Mouse (Mus musculus) midbrain, embryonic 14.5 days (tissue): ENCODE data around the gene Selenoh. TPM values are rescaled to one million over a fixed set of nuclear protein-coding genes. Genes with fewer than 3 reads are reported as not detected.

Source experiments
- ATAC-seq: fragments of 200-750 bp; cut with Nextera tagmentation; 2 replicates; pipeline ENCODE4 v1.8.0; 2017; ENCODE audit warnings: moderate number of reproducible peaks, moderate library complexity; ENCODE audit not compliant: low FRiP score, low TSS enrichment
- DNase-seq: peaks from one replicate; pipeline ENCODE4 v3.0.0-alpha.2; 2015
- H3K27ac ChIP-seq: fragments of 300-500 bp; sonication (generic); replicated peaks from 2 replicates; pipeline ENCODE4 v1.5.1; 2014; ENCODE audit warnings: mild to moderate bottlenecking, low read depth, low read length, moderate library complexity
- H3K27me3 ChIP-seq: fragments of 300-500 bp; sonication (generic); 2 replicates; pipeline ENCODE4 v1.6.1; 2014; ENCODE audit warnings: low read length, control low read depth, mixed read lengths; ENCODE audit not compliant: control insufficient read depth, insufficient read depth
- H3K36me3 ChIP-seq: fragments of 300-500 bp; sonication (generic); 2 replicates; pipeline ENCODE4 v1.6.1; 2014; ENCODE audit warnings: low read length, control low read depth; ENCODE audit not compliant: control insufficient read depth, insufficient read depth
- H3K4me1 ChIP-seq: fragments of 300-500 bp; sonication (generic); 2 replicates; pipeline ENCODE4 v1.6.1; 2014; ENCODE audit warnings: mild to moderate bottlenecking, antibody characterized with exemption, low read length, control low read depth; ENCODE audit not compliant: control insufficient read depth, insufficient read depth
- H3K4me2 ChIP-seq: fragments of 300-500 bp; sonication (generic); 2 replicates; pipeline ENCODE4 v1.6.1; 2014; ENCODE audit warnings: mild to moderate bottlenecking, low read length, moderate library complexity
- H3K4me3 ChIP-seq: fragments of 300-500 bp; sonication (generic); replicated peaks from 2 replicates; pipeline ENCODE4 v1.5.1; 2014; ENCODE audit warnings: low read depth, low read length
- H3K9ac ChIP-seq: fragments of 300-500 bp; sonication (generic); replicated peaks from 2 replicates; pipeline ENCODE4 v1.6.1; 2014; ENCODE audit warnings: mild to moderate bottlenecking, low read length, moderate library complexity
- H3K9me3 ChIP-seq: fragments of 300-500 bp; sonication (generic); 2 replicates; pipeline ENCODE4 v1.6.1; 2016; ENCODE audit warnings: low read length, control low read depth, mixed read lengths; ENCODE audit not compliant: control insufficient read depth
- WGBS: fragments of 180-500 bp; shearing (Covaris S2); extraction: QIAGEN DNeasy Blood & Tissue Kit; methylation state at CpG from one replicate; pipeline ENCODE4 v1.1.7; 2014; 5-methylcytosine and 5-hydroxymethylcytosine counted together
- polyA plus RNA-seq: library from polyadenylated mRNA; unstranded; fragments of >200 nt; fragmentation: Nextera tagmentation; extraction: Ambion mirVana; gene quantifications from 2 replicates; pipeline ENCODE4 v1.2.1, GENCODE M21; 2014

Selenoh gene
- polyA plus RNA-seq, 1 experiment from 2014 or later, result 220 TPM

- H3K9me3 ChIP-seq, result no peaks in the 10 kb centered on the region
- no peak overlapping the region for H3K27ac ChIP-seq
- DNase-seq, result no peak
- H3K36me3 ChIP-seq, result peaks cover 13% of the 10 kb centered on the region
- H3K27me3 ChIP-seq, result no peaks in the 10 kb centered on the region
- WGBS, result 70% methylated on average over 3 of the region's 3 CpGs
- no peaks in the 10 kb centered on the region for H3K4me1 ChIP-seq
- no peak overlapping the region for H3K4me3 ChIP-seq
- H3K9ac ChIP-seq, result no peak overlapping the region
- no peak overlapping the region for H3K4me2 ChIP-seq
- ATAC-seq, result no peak
Observed at GRCm38 (mm10) chr2:84627036-84627435, 43.5 kb downstream of the Selenoh start.

GRCm38 (mm10) chr2:84626366-84626975, 44.1 kb downstream of the Selenoh start:
- 81% methylated on average over 7 of the region's 7 CpGs for WGBS
- H3K9ac ChIP-seq, result no peak overlapping the region
- ATAC-seq, result no peak

GRCm38 (mm10) chr2:84624201-84624600, 46.4 kb downstream of the Selenoh start:
- H3K9me3 ChIP-seq, result no peaks in the 10 kb centered on the region
- ATAC-seq, result no peak
- H3K4me3 ChIP-seq, result no peak overlapping the region
- no peak overlapping the region for H3K27ac ChIP-seq
- H3K4me2 ChIP-seq, result no peak overlapping the region
- no peak for DNase-seq
- H3K9ac ChIP-seq, result no peak overlapping the region
- no peaks in the 10 kb centered on the region for H3K27me3 ChIP-seq
- 96% methylated on average over 17 of the region's 17 CpGs for WGBS
- H3K4me1 ChIP-seq, result no peaks in the 10 kb centered on the region
- peaks cover 40% of the 10 kb centered on the region for H3K36me3 ChIP-seq

More at GRCm38 (mm10) chr2:84626366-84626975, 44.1 kb downstream of the Selenoh start:
- Histone ChIP-seq H3K9me3 (no peaks in the 10 kb centered on the region), H3K27me3 (no peaks in the 10 kb centered on the region), H3K27ac (no peak overlapping the region), H3K36me3 (peaks cover 17% of the 10 kb centered on the region), H3K4me3 (no peak overlapping the region), H3K4me2 (no peak overlapping the region), H3K4me1 (no peaks in the 10 kb centered on the region)
- no peak for DNase-seq

GRCm38 (mm10) chr2:84623428-84624119, 47.0 kb downstream of the Selenoh start:
- DNase-seq, result no peak
- no peak overlapping the region for H3K4me3 ChIP-seq
- no peak overlapping the region for H3K4me2 ChIP-seq
- H3K27ac ChIP-seq, result no peak overlapping the region
- H3K4me1 ChIP-seq, result no peaks in the 10 kb centered on the region
- H3K27me3 ChIP-seq, result no peaks in the 10 kb centered on the region
- no peak overlapping the region for H3K9ac ChIP-seq
- ATAC-seq, result no peak
- no peaks in the 10 kb centered on the region for H3K9me3 ChIP-seq
- peaks cover 46% of the 10 kb centered on the region for H3K36me3 ChIP-seq
- 94% methylated on average over 3 of the region's 3 CpGs for WGBS

GRCm38 (mm10) chr2:84622668-84623067, 47.9 kb downstream of the Selenoh start:
- 87% methylated on average over 2 of the region's 2 CpGs for WGBS
- Histone ChIP-seq H3K4me2 (no peak overlapping the region), H3K4me3 (no peak overlapping the region), H3K9me3 (no peaks in the 10 kb centered on the region), H3K4me1 (no peaks in the 10 kb centered on the region), H3K36me3 (peaks cover 48% of the 10 kb centered on the region), H3K9ac (no peak overlapping the region), H3K27ac (no peak overlapping the region), H3K27me3 (no peaks in the 10 kb centered on the region)
- ATAC-seq, result no peak
- DNase-seq, result no peak

GRCm38 (mm10) chr2:84619646-84620340, 50.8 kb downstream of the Selenoh start:
- H3K4me3 ChIP-seq, result no peak overlapping the region
- no peak overlapping the region for H3K4me2 ChIP-seq
- H3K27me3 ChIP-seq, result no peaks in the 10 kb centered on the region
- 97% methylated on average over 21 of the region's 21 CpGs for WGBS
- H3K36me3 ChIP-seq, result peaks cover 76% of the 10 kb centered on the region
- no peaks in the 10 kb centered on the region for H3K4me1 ChIP-seq
- H3K9ac ChIP-seq, result no peak overlapping the region
- ATAC-seq (no peak), DNase-seq (no peak)
- no peaks in the 10 kb centered on the region for H3K9me3 ChIP-seq
- H3K27ac ChIP-seq, result no peak overlapping the region

Other genes with a start within 250 kb of the Selenoh start
- 3.5 and 10.6 TPM in 2 replicates for gene Calcrl, start 245.4 kb downstream of the Selenoh start, polyA plus RNA-seq
- gene Tfpi, start 194.0 kb downstream of the Selenoh start, polyA plus RNA-seq, result 5.5 and 17.7 TPM in 2 replicates
- gene Ctnnd1, start 20.0 kb downstream of the Selenoh start, polyA plus RNA-seq, result 21.9 and 33.8 TPM in 2 replicates
- 0.37 and 0.53 TPM in 2 replicates for gene Btbd18, start 11.7 kb downstream of the Selenoh start, polyA plus RNA-seq
- gene Gm28635, start 7.3 kb upstream of the Selenoh start, polyA plus RNA-seq, result not detected in 2 replicates
- gene Med19, start 7.6 kb upstream of the Selenoh start, polyA plus RNA-seq, result 55.4 and 56.5 TPM in 2 replicates
- gene Tmx2, start 8.4 kb upstream of the Selenoh start, polyA plus RNA-seq, result 269 and 277 TPM in 2 replicates
- gene Zdhhc5, start 44.4 kb upstream of the Selenoh start, polyA plus RNA-seq, result 21.5 and 21.8 TPM in 2 replicates
- gene Clp1, start 56.6 kb upstream of the Selenoh start, polyA plus RNA-seq, result 23.3 and 25.4 TPM in 2 replicates
- gene Ypel4, start 63.3 kb upstream of the Selenoh start, polyA plus RNA-seq, result 23.5 and 24.7 TPM in 2 replicates
- 2.0 and 3.3 TPM in 2 replicates for gene Gm19426, start 72.9 kb upstream of the Selenoh start, polyA plus RNA-seq
- gene Serping1, start 104.7 kb upstream of the Selenoh start, polyA plus RNA-seq, result 19.7 and 33.6 TPM in 2 replicates
- gene Ube2l6, start 128.1 kb upstream of the Selenoh start, polyA plus RNA-seq, result 11.7 and 19.5 TPM in 2 replicates
- gene Smtnl1, start 151.9 kb upstream of the Selenoh start, polyA plus RNA-seq, result not detected in 2 replicates
- gene Timm10, start 156.2 kb upstream of the Selenoh start, polyA plus RNA-seq, result 58.6 and 80.6 TPM in 2 replicates
- gene Slc43a1, start 168.1 kb upstream of the Selenoh start, polyA plus RNA-seq, result 0.90 and 2.4 TPM in 2 replicates
- gene Rtn4rl2, start 215.9 kb upstream of the Selenoh start, polyA plus RNA-seq, result 4.5 and 5.6 TPM in 2 replicates